Mouse (Mus musculus): ENCODE measurements around the gene Gm10135. TPM values are rescaled to one million over a fixed set of nuclear protein-coding genes. Genes with fewer than 3 reads are reported as not detected.

Gene Gm10135
- not detected in 2 replicates for polyA plus RNA-seq (2012; rRNA removed; ENCODE audit: low replicate concordance)

DNA sequence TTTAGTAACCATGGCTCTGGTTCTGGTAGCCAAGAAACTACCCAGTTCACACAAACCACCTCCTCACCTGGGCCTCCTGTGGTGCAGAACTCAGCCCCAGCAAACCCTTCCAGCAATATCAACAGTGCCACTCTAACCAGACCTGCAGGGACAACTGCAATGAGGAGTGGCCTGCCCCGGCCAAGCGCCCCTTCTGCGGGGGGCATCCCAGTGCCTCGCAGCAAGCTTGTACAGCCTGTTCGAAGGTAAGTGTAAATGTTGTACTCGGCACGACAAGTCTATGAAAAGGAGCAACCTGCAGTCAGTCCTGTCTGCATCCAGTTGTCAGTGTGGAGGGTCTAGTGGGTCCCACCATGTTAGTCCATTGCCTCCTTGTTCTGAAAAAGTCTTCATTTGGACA is at the start of gene Gm10135:
Gm10135 (minus strand) TSS at position 101 of the 400 bp plus-strand sequence.

DNA sequence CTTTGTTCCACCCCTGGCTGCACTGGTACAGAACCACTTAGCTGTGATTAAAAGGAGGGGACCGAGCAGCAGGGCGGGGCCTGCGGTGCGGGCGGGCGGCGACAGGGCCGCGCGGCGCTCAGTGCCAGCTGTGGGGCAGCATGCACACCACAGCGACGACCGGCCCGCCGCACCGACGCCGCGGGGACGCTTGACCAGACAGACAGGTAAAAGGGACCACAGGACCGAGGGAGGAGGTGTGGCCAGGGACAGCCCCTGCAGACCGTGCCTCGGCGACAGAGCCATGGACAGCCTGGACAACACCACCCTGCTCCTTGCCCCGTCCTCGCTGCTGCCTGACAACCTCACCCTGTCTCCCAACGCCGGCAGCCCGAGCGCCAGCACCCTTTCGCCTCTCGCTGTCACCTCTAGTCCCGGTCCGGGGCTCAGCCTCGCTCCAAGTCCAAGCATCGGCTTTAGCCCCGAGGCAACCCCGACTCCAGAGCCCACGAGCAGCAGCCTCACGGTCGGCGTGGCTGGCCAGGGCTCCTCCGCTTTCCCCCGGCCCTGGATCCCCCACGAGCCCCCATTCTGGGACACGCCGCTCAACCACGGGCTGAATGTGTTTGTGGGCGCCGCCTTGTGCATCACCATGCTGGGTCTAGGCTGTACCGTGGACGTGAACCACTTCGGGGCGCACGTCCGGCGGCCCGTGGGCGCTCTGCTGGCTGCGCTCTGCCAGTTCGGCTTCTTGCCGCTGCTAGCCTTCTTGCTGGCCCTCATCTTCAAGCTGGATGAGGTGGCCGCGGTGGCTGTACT is 32.5 kb upstream of the Gm10135 start, which contains the start of gene Slc10a4:
Slc10a4 (plus strand) TSS at position 100 of the 798 bp plus-strand sequence.

Other genes with a start within 250 kb of the Gm10135 start
- 0.26 and 0.60 TPM in 2 replicates for gene Txk, start 221.9 kb downstream of the Gm10135 start, polyA plus RNA-seq (2012; rRNA removed; ENCODE audit: low replicate concordance)
- 1.9 and 6.1 TPM in 2 replicates for gene Tec, start 106.2 kb downstream of the Gm10135 start, polyA plus RNA-seq (2012; rRNA removed; ENCODE audit: low replicate concordance)
- 18.9 and 21.6 TPM in 2 replicates for gene Slain2, start 60.4 kb downstream of the Gm10135 start, polyA plus RNA-seq (2012; rRNA removed; ENCODE audit: low replicate concordance)
- 0.19 and 0.26 TPM in 2 replicates for gene Slc10a4, start 32.2 kb upstream of the Gm10135 start, polyA plus RNA-seq (2012; rRNA removed; ENCODE audit: low replicate concordance)